21 mouse cellular contexts compared by ENCODE assay signal in genomic region chr10:113652100-113652499, GRCm38 (mm10).
DNase-seq lines count a peak whose midpoint lies in the region; ATAC-seq lines count a peak whose summit lies in the region.
"Had no signal": no experiment of that assay in that cellular context is flagged by ENCODE, and none has a peak within 500 bp of the region (broad histone marks: within the 10 kb centered on the region; RNA-seq: fewer than 3 reads in every experiment).

No protein-coding gene starts in this region.

- no peaks in the 10 kb centered on the region for H3K27me3 ChIP-seq in kidney, embryonic 14.5 days (ENCODE audit: control insufficient read depth, insufficient read depth, low read length)
- H3K27me3 ChIP-seq in kidney, embryonic 15.5 days = no peaks in the 10 kb centered on the region
- H3K27me3 ChIP-seq in kidney, embryonic 16.5 days (ENCODE audit: insufficient read depth, low read length) = no peaks in the 10 kb centered on the region
- H3K27me3 ChIP-seq: CH12.LX, Patski had no signal

- no peak overlapping the region for H3K4me3 ChIP-seq in kidney, embryonic 14.5 days (ENCODE audit: low read length)
- no peak overlapping the region for H3K4me3 ChIP-seq in kidney, embryonic 15.5 days (replicated peaks)
- no peak overlapping the region for H3K4me3 ChIP-seq in kidney, embryonic 16.5 days (ENCODE audit: low read length)

- ATAC-seq in kidney, embryonic 14.5 days (ENCODE audit: low FRiP score, low TSS enrichment) = peak; percentile 46; the same call in 1 of the 2 replicates
- peak; percentile 63; the same call in 1 of the 2 replicates for ATAC-seq in kidney, embryonic 15.5 days (replicated peaks; ENCODE audit: low FRiP score)
- ATAC-seq in kidney, embryonic 16.5 days (ENCODE audit: low FRiP score, low TSS enrichment) = peak; percentile 78; the same call in 1 of the 2 replicates
- ATAC-seq: activated CD4-positive, CD25-positive, alpha-beta regulatory T cell, adult 4 months; CD4-positive, CD25-positive, alpha-beta regulatory T cell, adult 4 months; Patski had no signal

- no peak overlapping the region for H3K4me2 ChIP-seq in kidney, embryonic 14.5 days (replicated peaks; ENCODE audit: low read depth, low read length)
- no peak overlapping the region for H3K4me2 ChIP-seq in kidney, embryonic 15.5 days
- H3K4me2 ChIP-seq in kidney, embryonic 16.5 days (replicated peaks; ENCODE audit: low read depth, low read length) = no peak overlapping the region

- DNase-seq in kidney, adult 11 months = no peak
- no peak for DNase-seq in kidney, postnatal 4 days
- no peak for DNase-seq in kidney, postnatal 10 days
- DNase-seq: adrenal gland, adult 2 months; adrenal gland, adult 8-10 months; adrenal gland, postnatal 10 days; adrenal gland, postnatal 14 days; adrenal gland, postnatal 25 days; adrenal gland, postnatal 36 days; B cell, adult 2 months; cerebellum, adult 11 months; cerebellum, adult 11-12 months; cerebellum, adult 18-20 months had no signal

- H3K9ac ChIP-seq in kidney, embryonic 14.5 days (ENCODE audit: low read depth, low read length) = no peak overlapping the region
- H3K9ac ChIP-seq in kidney, embryonic 15.5 days = no peak overlapping the region
- H3K9ac ChIP-seq in kidney, embryonic 16.5 days (replicated peaks; ENCODE audit: low read length) = no peak overlapping the region

- H3K27ac ChIP-seq in kidney, embryonic 14.5 days (ENCODE audit: low read depth, low read length) = no peak overlapping the region
- H3K27ac ChIP-seq in kidney, embryonic 15.5 days = no peak overlapping the region
- no peak overlapping the region for H3K27ac ChIP-seq in kidney, embryonic 16.5 days (ENCODE audit: low read length)

- H3K9me3 ChIP-seq in kidney, embryonic 14.5 days (ENCODE audit: control insufficient read depth, low read length) = no peaks in the 10 kb centered on the region
- H3K9me3 ChIP-seq in kidney, embryonic 15.5 days (replicated peaks) = no peaks in the 10 kb centered on the region
- no peaks in the 10 kb centered on the region for H3K9me3 ChIP-seq in kidney, embryonic 16.5 days (ENCODE audit: low read length)
- H3K9me3 ChIP-seq: G1E had no signal

- H3K36me3 ChIP-seq in kidney, embryonic 14.5 days (ENCODE audit: control insufficient read depth, insufficient read depth, low read length) = no peaks in the 10 kb centered on the region
- H3K36me3 ChIP-seq in kidney, embryonic 15.5 days = no peaks in the 10 kb centered on the region
- H3K36me3 ChIP-seq in kidney, embryonic 16.5 days (ENCODE audit: insufficient read depth, low read length) = no peaks in the 10 kb centered on the region
- H3K36me3 ChIP-seq: G1E had no signal

- 0 out of 2 replicates have a peak, but pooled peaks cover 3% of the 10 kb centered on the region for H3K4me1 ChIP-seq in kidney, embryonic 14.5 days (ENCODE audit: control insufficient read depth, insufficient read depth, low read length)
- 0 out of 2 replicates have a peak, but pooled peaks cover 3% of the 10 kb centered on the region for H3K4me1 ChIP-seq in kidney, embryonic 15.5 days
- peaks cover 3% of the 10 kb centered on the region; the same call in 1 of the 2 replicates for H3K4me1 ChIP-seq in kidney, embryonic 16.5 days (ENCODE audit: insufficient read depth, low read length)
